Mouse (Mus musculus) macrophage (primary cell): ENCODE data around the gene Vmo1. TPM values are rescaled to one million over a fixed set of nuclear protein-coding genes. Genes with fewer than 3 reads are reported as not detected.

ENCODE experiments used
- H3K27ac ChIP-seq: fragments of 350-480 bp; formaldehyde crosslinking; 2 replicates; pipeline ENCODE4 v1.9.0; 2021
- H3K36me3 ChIP-seq: fragments of 350-480 bp; formaldehyde crosslinking; 2 replicates; pipeline ENCODE4 v1.9.0; 2021; ENCODE audit errors: inconsistent target
- H3K4me3 ChIP-seq: fragments of 350-480 bp; formaldehyde crosslinking; 2 replicates; pipeline ENCODE4 v1.9.0; 2021; ENCODE audit errors: inconsistent target
- H3K79me2 ChIP-seq: fragments of 350-480 bp; formaldehyde crosslinking; 2 replicates; pipeline ENCODE4 v1.9.0; 2021; ENCODE audit errors: inconsistent target
- WGBS: methylation state at CpG from one replicate; pipeline ENCODE4 v1.1.7; 2026; ENCODE audit warnings: inconsistent platforms; ENCODE audit not compliant: missing documents; 5-methylcytosine and 5-hydroxymethylcytosine counted together
- polyA plus RNA-seq: library from polyadenylated mRNA; stranded (reverse); fragments of 250-400 nt; gene quantifications from 3 replicates; pipeline ENCODE4 v1.2.4, GENCODE M21; 2018; ENCODE audit warnings: inconsistent platforms
- total RNA-seq, 78 experiments: library from RNA; depleted of rRNA; stranded (reverse); fragments of 250-400 nt; gene quantifications; 1 replicate in 9 of 78; 2 replicates in 24 of 78; 3 replicates in 43 of 78; 4 replicates in 2 of 78; pipeline ENCODE4 v1.2.4; 2018; ENCODE audit warnings: inconsistent platforms in 56 of 78

Vmo1 gene
- total RNA-seq (2018; cell fraction: chromatin; rRNA removed): not detected
- total RNA-seq (2018; cell fraction: cytosol; rRNA removed): not detected
- not detected for total RNA-seq (2018; cell fraction: nucleus; rRNA removed)
- not detected in 3 replicates for polyA plus RNA-seq

DNA sequence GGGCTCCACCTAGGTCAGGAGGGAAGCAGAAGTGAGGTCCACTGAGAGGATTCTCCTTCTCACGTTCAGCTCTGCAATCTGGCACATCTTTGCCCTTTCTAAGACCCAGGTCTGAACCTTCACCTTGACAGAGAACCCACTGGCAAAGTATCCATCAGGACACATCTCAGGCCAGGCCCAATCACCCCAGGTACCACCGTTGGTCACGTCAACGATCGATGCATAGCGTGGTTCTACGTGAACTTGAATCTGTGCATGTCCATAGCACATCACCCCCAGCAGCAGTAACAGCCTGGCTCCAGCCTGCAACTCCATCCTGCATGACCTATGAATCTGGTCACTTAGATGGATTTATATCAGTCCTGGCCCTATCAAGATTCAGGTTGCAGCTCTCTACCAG, at the start of gene Vmo1:
Gene Vmo1, minus strand, starts transcription at position 329 of the 400 bp plus-strand sequence.
- Histone ChIP-seq H3K4me3 (no peak within 1 kb of the TSS), H3K79me2 (no peaks in the 10 kb centered on the region), H3K27ac (no peak within 1 kb of the TSS), H3K36me3 (no peaks in the 10 kb centered on the region)
- 89% methylated on average over 7 of the region's 7 CpGs for WGBS

DNA sequence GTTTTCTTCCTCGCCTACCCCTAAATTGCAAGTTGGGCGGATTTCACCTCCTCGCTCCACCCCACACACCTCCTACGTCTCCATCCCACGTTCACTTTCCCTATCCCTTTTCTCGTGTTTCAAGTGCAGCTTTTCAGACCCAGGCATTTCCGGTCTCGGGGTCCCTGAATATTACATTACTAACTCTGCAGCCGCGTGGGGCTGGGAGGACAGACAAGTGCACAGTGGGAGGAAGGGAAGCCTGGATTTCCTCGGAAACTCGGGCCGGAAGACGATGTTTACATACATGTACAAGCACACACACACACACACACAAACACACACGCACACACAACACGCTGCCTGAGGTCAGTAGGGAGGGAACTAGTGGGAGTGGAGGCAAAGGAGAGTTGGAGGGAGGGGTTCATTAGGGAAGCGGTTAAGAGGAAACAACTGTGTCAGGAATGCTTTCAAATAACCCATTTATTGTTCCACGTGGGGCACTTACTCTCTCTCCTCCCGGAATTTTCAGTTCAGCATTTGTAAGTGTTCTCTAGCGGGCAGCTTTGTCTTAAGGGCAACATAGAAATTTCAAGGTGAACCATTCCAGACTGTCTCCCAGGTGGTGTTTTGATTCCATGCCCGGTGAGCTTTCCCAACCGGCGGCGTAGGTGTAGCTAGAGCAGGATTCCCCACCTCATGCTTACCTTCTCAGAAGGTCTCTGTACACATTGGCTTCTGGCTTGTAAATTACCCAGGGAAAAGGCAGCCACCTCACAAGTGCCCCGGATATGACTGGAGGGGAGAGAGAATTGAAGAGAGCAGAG, 49.3 kb upstream of the Vmo1 start:
- H3K27ac ChIP-seq: peak overlapping the region; percentile 37
- H3K4me3 ChIP-seq: peak overlapping the region; percentile 70
- peaks cover 10% of the 10 kb centered on the region for H3K36me3 ChIP-seq
- peaks cover 57% of the 10 kb centered on the region for H3K79me2 ChIP-seq
- 5% methylated on average over 24 of the region's 25 CpGs for WGBS

GRCm38 (mm10) chr11:70562995-70563469, 48.6 kb upstream of the Vmo1 start:
- peak overlapping the region; percentile 70 for H3K4me3 ChIP-seq
- H3K36me3 ChIP-seq: peaks cover 10% of the 10 kb centered on the region
- H3K27ac ChIP-seq: peak overlapping the region; percentile 37
- peaks cover 51% of the 10 kb centered on the region; the same call in 1 of the 2 replicates for H3K79me2 ChIP-seq
- WGBS: 2% methylated on average over 29 of the region's 31 CpGs

DNA sequence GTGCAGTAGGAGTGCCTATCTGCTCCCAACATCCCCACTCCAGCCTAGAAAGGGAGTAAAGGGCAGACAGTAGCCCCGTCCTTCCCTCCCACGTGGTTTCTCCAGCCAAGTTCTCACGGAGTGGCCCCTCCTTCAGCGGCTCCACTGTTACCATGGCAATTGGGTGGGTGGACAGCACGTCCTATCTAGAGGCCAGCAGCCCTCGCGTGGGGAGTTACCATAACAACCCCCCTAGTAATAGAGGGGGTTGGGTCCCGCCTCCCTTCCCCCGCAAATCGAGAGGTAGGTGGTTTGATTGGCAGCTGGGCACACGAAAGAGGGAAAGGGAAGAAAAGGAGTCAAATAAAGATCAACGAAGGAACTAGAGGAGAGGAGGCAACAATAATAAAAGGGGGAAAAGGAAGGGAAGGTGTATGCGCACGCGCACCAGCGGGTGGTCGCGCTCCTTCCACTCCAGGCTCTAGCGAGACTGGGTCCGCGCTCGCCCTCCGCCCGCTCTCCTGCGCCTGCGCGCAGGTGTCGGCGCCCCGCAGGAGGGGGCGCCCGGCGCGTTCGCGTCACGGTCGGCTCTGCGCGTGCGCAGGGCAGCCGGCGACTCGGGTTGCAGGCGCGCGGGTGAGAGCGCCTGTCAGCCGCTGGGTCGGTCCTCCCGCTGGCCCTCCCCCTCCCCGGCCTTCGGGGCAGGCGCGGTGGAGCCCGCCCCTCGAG, 48.0 kb upstream of the Vmo1 start, which contains the start of gene Mink1:
Gene Mink1, plus strand, starts transcription at position 595 of the 708 bp plus-strand sequence.
- WGBS: under 1% methylated on average over 43 of the region's 57 CpGs
- Histone ChIP-seq H3K36me3 (peaks cover 14% of the 10 kb centered on the region), H3K79me2 (peaks cover 45% of the 10 kb centered on the region; the same call in 1 of the 2 replicates), H3K27ac (peak within 1 kb of the TSS; percentile 37), H3K4me3 (peak within 1 kb of the TSS; percentile 70)

DNA sequence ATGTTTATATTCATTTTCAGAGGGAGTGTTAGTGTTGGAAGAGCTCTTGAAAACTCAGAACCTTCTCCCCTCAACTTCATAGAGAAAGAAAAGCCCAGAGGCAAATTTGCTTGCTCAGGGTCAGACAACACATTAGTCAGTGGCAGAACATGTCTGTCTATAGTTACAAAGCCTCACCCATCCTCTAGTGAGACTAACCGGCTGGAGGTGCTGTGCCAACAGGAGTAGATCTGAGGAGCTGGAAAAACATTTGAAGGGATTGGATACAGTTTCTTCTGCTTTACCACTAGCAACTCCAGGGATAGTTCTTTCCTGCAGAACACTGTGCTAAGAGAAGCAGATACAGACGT, 47.5 kb upstream of the Vmo1 start:
- H3K4me3 ChIP-seq: peak overlapping the region; percentile 48; the same call in 1 of the 2 replicates
- peaks cover 40% of the 10 kb centered on the region; the same call in 1 of the 2 replicates for H3K79me2 ChIP-seq
- H3K27ac ChIP-seq: no peak overlapping the region
- H3K36me3 ChIP-seq: peaks cover 15% of the 10 kb centered on the region
- 20% methylated on average over 2 of the region's 2 CpGs for WGBS

DNA sequence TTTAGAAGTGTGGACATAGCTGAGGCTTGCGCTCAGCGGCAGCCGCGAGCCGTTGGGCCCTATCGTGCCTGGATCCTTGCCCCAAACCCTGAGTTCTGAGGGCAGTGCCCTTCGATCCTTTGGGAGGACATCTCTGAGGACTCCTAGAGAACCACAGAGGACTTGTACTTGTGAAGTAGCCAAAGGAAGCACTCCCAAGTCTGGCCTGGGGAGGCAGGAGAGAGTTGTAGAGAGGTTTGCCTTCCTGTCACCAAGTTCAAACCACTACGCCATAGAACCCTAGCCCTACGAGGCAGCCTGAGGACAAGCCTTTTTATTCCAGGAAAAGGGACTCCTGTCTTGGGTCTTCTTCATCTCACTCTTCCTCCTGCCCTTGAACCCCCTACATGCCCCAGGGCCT, 43.1 kb upstream of the Vmo1 start:
- no peak overlapping the region for H3K4me3 ChIP-seq

DNA sequence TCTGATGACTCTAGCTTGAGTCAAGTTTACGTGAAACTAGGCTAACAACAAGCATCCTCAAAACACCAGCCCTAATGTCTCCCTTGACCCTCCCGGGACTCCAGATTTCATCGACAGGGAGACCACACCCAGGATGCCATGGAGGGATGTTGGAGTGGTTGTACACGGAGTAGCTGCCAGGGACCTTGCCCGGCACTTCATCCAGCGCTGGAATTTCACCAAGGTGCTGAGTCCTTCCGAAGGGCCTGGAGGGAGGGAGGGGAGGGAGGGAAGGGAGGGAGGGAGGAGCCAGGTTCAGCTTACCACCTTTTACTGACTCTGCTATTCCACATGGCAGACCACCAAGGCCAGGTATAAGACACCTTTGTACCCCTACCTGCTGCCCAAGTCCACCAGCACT, 39.5 kb upstream of the Vmo1 start:
- 93% methylated on average over 7 of the region's 7 CpGs for WGBS
- Histone ChIP-seq H3K4me3 (no peak overlapping the region), H3K27ac (no peak overlapping the region), H3K36me3 (peaks cover 65% of the 10 kb centered on the region), H3K79me2 (no peaks in the 10 kb centered on the region)

More for the DNA sequence above, 43.1 kb upstream of the Vmo1 start:
- peaks cover 49% of the 10 kb centered on the region for H3K36me3 ChIP-seq
- no peak overlapping the region for H3K27ac ChIP-seq
- H3K79me2 ChIP-seq: no peaks in the 10 kb centered on the region
- WGBS: 91% methylated on average over 9 of the region's 9 CpGs

GRCm38 (mm10) chr11:70551526-70551925, 37.1 kb upstream of the Vmo1 start:
- Histone ChIP-seq H3K4me3 (no peak overlapping the region), H3K27ac (no peak overlapping the region), H3K79me2 (no peaks in the 10 kb centered on the region), H3K36me3 (peaks cover 68% of the 10 kb centered on the region)
- 91% methylated on average over 8 of the region's 8 CpGs for whole genome bisulfite sequencing

GRCm38 (mm10) chr11:70544496-70544895, 30.1 kb upstream of the Vmo1 start:
- Histone ChIP-seq H3K27ac (no peak overlapping the region), H3K4me3 (no peak overlapping the region), H3K79me2 (peaks cover 26% of the 10 kb centered on the region; the same call in 1 of the 2 replicates), H3K36me3 (peaks cover 59% of the 10 kb centered on the region)
- 81% methylated on average over 7 of the region's 7 CpGs for WGBS

DNA sequence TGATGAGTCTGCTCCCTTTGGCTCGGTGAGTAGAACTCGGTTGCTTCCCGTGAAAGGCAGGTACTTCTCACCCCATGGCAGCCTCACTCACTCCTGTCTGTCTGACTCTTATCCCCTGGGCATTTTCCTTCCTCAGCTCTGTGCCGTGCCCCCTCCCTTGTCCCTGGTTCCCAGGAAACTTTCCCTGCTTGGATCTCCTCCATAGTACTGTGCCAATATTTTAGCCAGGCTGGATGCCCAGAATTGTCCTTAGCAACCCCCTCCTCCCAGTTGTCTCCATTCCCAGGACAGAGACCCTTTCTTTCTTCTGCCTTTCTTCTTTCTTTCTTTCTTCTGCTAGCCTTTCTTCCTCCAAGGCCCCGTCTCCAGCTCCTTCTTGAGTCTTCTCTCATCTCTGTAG, 27.0 kb upstream of the Vmo1 start:
- H3K36me3 ChIP-seq: peaks cover 40% of the 10 kb centered on the region
- H3K4me3 ChIP-seq: no peak overlapping the region
- H3K79me2 ChIP-seq: peaks cover 26% of the 10 kb centered on the region; the same call in 1 of the 2 replicates
- H3K27ac ChIP-seq: no peak overlapping the region
- WGBS: 93% methylated on average over 5 of the region's 5 CpGs

DNA sequence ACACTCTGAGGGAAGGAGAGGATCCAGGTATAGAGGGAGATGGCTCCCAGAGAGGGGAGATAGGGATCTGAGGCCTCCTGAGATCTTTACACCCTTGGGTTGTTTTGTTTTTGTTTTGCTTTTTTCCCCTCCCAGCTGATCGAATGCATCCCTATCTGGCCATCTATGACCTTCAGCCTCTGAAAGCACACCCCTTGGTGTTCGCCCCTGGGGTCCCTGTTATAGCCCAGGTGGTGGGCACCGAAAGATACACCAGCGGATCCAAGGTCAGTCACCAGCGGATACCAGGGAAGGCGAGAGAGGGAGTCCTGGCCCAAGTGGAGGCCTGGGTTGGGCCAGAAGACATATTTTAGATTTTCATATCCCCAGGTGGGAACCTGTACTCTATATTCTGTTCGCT, 26.5 kb upstream of the Vmo1 start:
- Histone ChIP-seq H3K4me3 (peak overlapping the region; percentile 36), H3K27ac (peak overlapping the region; percentile 22; the same call in 1 of the 2 replicates), H3K36me3 (peaks cover 35% of the 10 kb centered on the region), H3K79me2 (peaks cover 26% of the 10 kb centered on the region; the same call in 1 of the 2 replicates)
- WGBS: 91% methylated on average over 7 of the region's 7 CpGs

GRCm38 (mm10) chr11:70539877-70540587, 25.6 kb upstream of the Vmo1 start, which contains the start of gene Pld2:
Gene Pld2 (plus strand): TSS chr11:70540064.
- peak within 1 kb of the TSS; percentile 48 for H3K4me3 ChIP-seq
- 1% methylated on average over 34 of the region's 65 CpGs for WGBS
- H3K27ac ChIP-seq: peak within 1 kb of the TSS; percentile 51
- H3K79me2 ChIP-seq: peaks cover 26% of the 10 kb centered on the region; the same call in 1 of the 2 replicates
- H3K36me3 ChIP-seq: peaks cover 29% of the 10 kb centered on the region

- 17% methylated on average over 9 of the region's 9 CpGs for WGBS
- Histone ChIP-seq H3K4me3 (peak overlapping the region; percentile 48), H3K36me3 (peaks cover 23% of the 10 kb centered on the region), H3K79me2 (peaks cover 26% of the 10 kb centered on the region; the same call in 1 of the 2 replicates), H3K27ac (peak overlapping the region; percentile 51)
Observed at GRCm38 (mm10) chr11:70539423-70539822, 25.0 kb upstream of the Vmo1 start.

- WGBS: 100% methylated on average over 4 of the region's 6 CpGs
- H3K79me2 ChIP-seq: no peaks in the 10 kb centered on the region
- no peak within 1 kb of the TSS for H3K27ac ChIP-seq
- H3K4me3 ChIP-seq: no peak within 1 kb of the TSS
- H3K36me3 ChIP-seq: 0 out of 2 replicates have a peak, but pooled peaks cover 3% of the 10 kb centered on the region
Observed at GRCm38 (mm10) chr11:70532839-70533238, 18.4 kb upstream of the Vmo1 start, which contains the start of gene Gm40193. Gene Gm40193 (minus strand): TSS chr11:70532939.
